Mouse (Mus musculus) induced T-regulatory cell, adult 2 months (primary cell): ENCODE results near the gene Mmp14.

Source experiments
- DNase-seq: peaks from one replicate; pipeline ENCODE4 v3.0.0-alpha.2; 2012; ENCODE audit warnings: low read depth

Mmp14 gene

DNA sequence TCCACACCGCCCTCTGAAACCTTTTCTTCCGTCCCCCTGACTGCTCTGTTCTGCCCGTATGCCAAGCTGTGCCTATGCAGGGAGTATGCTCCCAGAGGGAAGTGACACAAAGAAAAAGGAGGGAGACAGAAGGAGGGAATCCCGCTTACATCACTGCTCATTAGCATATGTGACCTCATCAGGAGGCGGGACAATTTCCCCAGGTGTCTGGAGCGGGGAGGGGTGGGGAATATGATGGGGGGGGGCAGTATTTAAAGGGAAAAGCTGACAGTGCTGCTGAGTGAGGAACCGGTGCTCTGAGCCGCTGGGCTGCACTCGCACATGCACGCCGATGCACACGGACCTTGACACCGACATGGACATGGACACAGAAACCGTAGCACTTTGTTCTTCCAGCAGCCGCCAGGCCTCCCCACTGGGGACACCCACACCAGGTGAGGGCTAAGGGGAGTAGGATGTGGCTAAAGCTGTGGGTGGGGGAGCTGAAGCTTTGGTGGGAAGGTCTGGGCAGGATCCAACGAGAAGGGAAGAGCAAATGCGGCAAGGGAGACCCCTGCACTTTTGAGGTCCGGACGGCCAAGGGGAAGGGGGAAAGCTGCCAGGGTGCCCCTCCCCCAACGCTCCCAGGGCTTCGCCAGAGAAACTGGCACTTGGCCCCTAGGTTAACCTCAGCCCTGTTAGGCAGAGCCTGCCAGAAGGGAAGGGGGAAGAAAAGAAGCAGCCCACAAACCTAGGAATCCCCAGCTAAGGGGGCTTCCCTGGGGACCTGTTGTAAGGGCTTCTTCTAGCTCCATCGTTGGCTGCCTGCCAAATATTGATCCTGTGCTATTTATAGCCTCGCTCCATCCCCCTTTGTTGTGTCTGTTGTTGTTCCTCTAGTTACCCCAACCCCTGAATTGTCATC is 44.8 kb downstream of the Mmp14 start, which contains the start of gene Rem2:
Rem2 (plus strand) TSS at position 160 of the 904 bp plus-strand sequence.
- DNase-seq, result peak; percentile 43

DNA sequence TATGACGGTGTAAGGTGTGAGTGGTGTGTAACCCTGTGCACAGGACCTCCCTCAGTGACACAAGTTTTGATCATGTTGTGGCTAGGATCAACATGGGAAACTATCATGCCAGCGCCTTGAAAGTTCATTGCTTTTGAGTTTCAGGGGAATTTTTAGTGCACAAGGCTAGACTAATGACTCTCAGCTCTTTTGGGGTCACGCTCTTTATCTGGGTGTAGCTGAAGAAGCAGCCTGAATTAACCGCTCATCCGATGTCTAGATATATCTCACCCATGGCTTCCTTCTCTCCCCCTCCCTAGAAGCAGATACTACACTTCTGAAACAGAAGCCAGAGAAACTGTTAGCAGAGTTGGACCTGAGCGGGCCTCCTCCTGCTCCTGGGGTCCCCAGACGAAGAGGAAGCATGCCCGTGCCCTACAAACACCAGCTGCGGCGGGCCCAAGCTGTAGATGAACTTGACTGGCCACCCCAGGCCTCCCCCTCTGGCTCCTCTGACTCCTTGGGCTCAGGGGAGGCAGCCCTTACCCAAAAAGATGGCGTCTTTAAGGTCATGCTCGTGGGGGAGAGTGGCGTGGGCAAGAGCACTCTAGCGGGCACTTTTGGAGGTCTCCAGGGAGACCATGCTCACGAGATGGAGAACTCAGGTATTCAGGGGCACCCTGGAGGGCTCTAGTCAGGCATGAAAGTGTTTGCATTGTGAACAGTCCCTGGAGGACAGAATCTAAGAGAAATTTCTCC is 45.9 kb downstream of the Mmp14 start:
- no peak for DNase-seq

DNA sequence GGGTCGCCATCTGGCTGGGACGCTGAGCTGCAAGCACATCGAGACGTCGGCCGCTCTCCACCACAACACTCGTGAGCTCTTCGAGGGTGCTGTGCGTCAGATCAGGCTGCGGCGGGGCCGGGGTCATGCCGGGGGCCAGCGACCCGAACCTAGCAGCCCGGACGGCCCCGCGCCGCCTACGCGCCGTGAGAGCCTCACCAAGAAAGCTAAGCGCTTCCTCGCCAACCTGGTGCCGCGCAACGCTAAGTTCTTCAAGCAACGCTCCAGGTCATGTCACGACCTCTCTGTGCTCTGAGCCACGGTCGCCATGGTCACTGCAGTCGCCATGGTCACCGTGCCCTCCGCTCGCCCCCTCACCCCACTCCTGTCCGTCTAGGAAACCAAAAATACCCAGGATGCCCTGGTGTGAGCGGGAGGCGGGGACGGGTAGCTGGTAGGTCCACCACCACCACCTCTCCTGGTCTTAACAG is 48.1 kb downstream of the Mmp14 start:
- peak; percentile 80 for DNase-seq

DNA sequence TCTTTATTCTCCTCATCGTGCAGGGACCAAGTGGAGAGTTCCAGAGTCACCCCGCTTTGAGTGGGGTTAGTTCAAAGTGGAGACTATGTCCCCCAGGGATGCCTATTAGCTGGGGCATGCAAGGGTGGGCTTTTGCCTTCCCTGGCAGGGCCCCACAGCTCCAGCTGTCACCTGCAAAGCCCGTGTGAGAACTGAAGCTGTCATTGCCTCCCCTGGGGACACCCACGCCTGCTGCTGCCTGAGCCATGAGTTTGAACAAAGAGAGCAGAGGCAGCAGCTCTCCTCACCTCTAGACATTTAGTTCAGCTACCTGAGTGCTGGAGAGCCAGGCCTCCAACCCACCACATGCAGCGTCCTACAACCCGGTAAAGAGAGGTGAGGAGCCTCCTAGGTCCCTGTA is 49.3 kb downstream of the Mmp14 start:
- DNase-seq, result no peak

DNA sequence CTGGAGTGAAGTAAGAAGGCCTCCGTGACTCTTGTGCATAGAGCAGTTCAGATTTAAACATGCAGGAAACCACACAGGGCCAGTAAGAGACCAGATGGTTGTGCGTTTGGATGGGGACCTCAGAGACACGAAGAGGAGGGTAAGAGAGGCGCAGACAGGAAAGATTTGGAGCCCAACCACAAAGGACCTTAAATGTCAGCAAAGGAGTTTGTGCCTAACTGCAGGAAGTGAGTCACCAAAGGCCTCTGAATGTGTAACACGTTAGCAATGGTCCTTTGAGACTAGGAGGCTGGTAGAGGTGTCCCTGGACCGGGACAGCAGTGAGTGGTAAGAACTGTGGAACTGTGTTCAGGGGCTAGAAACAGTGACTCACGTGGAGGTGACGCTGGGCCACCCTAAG is 50.0 kb downstream of the Mmp14 start:
- DNase-seq, result peak; percentile 84

DNA sequence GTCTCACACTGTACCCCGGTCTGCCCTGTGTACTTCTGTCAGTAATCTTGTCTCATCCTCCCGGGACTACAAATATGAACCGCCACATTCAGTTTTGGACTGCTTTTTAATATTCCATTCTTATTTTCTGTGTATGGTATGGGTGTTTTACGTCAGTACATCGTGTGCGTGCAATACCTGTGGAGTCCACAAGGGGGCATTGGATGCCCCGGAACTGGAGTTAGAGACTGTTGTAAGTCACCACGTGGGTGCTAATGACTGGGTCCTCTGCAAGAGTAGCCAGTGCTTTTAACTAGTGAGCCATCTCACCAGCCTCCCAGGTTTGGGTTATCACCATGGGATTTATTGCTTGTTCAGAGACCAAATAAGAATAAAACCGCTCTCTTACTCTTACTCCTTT is 51.1 kb downstream of the Mmp14 start:
- DNase-seq, result peak; percentile 87

DNA sequence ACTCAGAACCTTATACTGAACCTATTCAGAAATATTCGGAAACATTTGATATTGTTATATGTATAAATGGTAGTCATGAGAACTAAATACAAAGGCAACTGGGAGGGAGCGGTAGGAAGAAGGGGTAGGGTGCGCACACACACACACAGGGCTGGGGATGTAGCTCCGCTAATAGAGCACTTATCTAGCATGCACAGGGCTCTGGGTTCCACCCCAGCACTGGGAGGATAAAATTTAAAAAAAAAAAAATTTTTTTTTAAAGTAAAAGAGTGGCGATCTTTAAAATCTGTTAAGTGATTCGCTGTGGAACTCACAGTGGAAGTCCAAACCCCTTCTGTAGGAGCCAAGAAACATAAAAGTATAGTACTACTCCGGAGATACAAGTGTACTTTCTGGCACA is 54.5 kb downstream of the Mmp14 start:
- no peak for DNase-seq

DNA sequence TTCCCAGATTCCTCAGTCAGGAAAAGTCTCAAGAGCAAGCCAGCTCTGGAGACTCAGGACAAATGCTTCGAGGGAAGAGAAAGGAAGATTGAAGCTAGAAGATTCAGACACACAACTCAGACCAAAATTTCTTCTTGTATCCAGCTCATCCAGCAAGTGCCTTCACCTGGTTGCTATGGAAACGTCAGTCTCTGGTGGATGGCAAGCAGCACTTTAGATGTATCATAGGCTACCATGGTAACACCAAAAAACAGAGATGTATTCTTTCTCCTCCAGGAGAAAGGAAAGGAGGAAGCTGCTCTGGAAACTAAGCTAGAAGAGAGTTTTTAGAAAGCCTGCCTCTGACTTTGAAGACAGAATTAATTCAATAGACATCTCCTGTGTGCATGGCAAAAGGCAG is 56.3 kb downstream of the Mmp14 start:
- DNase-seq, result no peak

DNA sequence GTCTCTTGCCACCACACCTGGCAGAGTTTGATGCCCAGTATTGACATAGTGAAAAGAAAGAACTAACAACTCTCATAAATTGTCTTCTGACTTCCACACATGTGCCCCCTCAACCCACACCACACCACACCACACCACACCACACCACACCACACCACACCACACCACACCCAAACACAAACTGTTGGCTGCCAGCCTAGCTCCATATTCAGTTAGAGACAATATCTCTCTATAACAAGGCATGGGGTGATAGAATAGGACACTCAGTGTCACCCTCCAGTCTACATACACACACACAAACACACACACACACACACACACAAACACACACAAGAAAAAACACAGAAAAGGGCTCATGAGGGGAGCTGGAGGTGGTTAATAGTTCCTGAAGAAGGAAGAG is 56.9 kb downstream of the Mmp14 start:
- no peak for DNase-seq

DNA sequence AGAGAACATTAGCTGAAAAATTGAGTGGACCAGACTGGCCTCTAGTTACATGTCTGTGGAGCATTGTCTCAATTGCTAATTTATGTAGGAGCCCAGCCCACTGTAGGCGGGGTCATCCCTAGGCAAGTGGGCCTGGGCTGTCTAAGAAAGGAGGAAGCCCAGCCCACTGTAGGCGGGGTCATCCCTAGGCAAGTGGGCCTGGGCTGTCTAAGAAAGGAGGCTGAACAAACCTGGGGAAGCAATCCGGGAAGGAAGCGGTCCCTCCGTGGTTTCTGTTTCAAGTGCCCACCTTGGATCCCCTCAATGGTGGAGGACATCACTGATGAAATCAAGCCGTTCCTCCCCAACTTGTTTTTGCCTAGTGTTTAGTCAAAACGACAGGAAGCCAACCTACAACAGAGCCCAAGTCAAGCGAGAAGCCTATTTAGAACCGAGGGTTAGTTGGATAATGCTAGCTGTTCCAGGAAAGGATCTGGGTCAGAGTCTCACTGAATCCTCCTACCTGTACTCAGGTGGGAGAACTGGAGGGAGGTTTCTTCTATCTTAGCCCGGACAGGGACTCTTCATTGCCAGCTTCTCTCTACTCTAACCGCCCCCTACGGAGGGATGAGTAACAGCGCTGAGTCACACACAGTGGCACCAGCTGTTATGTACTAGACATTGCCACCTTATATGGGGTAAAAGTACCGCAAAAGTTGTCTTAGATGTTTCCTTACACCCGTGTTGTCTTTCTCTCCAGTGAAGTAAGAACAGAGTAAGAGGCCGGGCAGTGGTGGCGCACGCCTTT is 61.1 kb downstream of the Mmp14 start:
- DNase-seq, result peak; percentile 88

DNA sequence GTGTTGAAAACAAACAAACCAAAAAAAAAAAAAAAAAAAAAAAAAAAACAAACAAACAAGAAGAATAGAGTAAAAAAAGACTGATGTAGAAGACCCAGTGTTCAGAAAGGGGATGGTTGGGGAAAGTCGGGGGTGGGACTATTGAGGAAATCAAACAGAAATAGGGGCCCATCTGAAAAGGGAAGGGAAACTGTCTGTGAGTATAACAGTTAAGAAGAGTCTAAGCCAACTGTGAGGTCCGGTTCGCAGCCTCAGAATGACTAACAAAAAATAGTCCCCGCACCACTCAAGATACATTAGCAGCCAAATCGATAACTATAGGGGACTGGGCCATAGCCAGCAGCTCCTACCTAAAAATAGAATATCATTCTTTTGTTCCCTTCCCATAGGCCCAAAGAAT is 61.8 kb downstream of the Mmp14 start:
- DNase-seq, result no peak

DNA sequence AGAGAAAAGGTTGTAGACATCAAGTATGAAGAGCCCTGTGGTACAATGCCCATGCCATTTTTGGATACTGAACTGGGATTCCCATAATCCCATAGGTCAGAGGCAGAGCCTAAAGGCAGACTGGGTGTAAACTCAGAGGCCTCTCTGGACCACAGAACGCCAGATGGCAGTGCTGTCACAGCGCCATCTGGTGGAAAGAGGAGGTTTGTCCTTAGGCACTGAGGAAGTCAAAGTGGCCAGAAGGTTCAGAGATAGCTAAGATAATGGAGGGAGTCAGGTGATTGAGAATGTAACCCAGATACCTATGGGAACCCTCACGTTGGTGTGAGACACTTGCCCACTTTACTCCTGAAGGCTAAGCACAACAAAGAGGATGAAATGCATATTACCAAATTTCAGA is 62.8 kb downstream of the Mmp14 start:
- DNase-seq, result peak; percentile 92
